Mouse (Mus musculus): Measurements from ENCODE around the gene Rhobtb3. TPM values are rescaled to one million over a fixed set of nuclear protein-coding genes. Genes with fewer than 3 reads are reported as not detected.

Rhobtb3 gene
- polyA plus RNA-seq, 1 experiment from 2014 or later: 45.9 TPM

DNA sequence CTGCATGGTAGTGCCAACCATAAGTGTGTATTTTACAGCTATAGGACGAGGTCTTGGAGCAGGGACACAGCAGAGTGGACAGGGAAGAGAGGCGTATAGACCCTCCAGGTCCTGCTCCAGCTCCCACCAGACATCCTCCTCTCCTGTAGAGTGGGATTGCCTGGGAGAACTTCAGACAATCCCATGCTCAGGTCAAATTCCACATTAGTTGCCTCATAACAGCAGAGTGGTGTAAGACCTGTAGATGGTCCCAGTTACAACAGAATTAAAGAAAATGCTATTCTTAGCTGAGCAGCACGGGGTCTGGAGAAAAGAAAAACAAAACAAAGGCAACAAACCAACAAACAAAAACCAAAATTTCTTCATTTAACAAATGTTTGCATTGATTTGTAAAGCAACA lies 101.8 kb downstream of the Rhobtb3 start:
- Histone ChIP-seq H3K4me2 (replicated peaks) (peak overlapping the region; percentile 67; the same call in 1 of the 2 replicates), H3K9me3 (no peaks in the 10 kb centered on the region), H3K36me3 (no peaks in the 10 kb centered on the region), H3K4me3 (no peak overlapping the region), H3K27ac (no peak overlapping the region), H3K4me1 (peaks cover 14% of the 10 kb centered on the region), H3K27me3 (replicated peaks) (no peaks in the 10 kb centered on the region), H3K9ac (no peak overlapping the region)
- WGBS: 84% methylated on average over 3 of the region's 3 CpGs
- no peak for ATAC-seq (ENCODE audit: low FRiP score, low read depth)

DNA sequence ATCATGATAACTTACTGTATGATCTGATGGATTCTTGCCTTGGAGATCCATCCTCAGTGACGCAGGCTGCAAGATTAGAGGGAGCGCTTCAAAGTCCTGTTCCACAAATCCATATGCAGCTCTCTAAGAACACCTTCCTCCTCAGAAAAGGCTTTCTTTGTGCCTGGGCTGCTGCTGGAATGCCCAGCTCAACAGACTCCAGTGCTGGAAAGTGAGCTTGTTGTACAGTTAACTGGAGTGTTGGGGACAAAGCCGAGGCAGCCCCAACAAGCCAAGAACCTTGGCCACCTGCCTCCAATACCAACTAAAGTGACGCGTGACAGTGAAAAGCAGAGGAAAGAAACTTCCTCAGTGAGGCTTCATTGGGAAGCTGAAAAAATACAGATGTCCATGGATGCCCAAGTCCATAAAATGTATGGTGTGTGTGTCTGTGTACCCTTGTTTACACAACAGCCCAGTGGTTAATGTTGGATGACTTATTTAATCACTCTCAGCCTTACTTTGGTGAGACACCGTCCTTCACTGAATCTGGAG lies 102.9 kb downstream of the Rhobtb3 start:
- H3K9me3 ChIP-seq: no peaks in the 10 kb centered on the region
- no peak overlapping the region; the same call in 1 of the 2 replicates for H3K9ac ChIP-seq
- H3K36me3 ChIP-seq: no peaks in the 10 kb centered on the region
- peaks cover 14% of the 10 kb centered on the region for H3K4me1 ChIP-seq
- 67% methylated on average over 6 of the region's 6 CpGs for WGBS
- peak overlapping the region; percentile 67 for H3K4me2 ChIP-seq (replicated peaks)
- no peaks in the 10 kb centered on the region for H3K27me3 ChIP-seq (replicated peaks)
- H3K4me3 ChIP-seq: peak overlapping the region; percentile 47
- H3K27ac ChIP-seq: no peak overlapping the region
- no peak for ATAC-seq (ENCODE audit: low FRiP score, low read depth)

DNA sequence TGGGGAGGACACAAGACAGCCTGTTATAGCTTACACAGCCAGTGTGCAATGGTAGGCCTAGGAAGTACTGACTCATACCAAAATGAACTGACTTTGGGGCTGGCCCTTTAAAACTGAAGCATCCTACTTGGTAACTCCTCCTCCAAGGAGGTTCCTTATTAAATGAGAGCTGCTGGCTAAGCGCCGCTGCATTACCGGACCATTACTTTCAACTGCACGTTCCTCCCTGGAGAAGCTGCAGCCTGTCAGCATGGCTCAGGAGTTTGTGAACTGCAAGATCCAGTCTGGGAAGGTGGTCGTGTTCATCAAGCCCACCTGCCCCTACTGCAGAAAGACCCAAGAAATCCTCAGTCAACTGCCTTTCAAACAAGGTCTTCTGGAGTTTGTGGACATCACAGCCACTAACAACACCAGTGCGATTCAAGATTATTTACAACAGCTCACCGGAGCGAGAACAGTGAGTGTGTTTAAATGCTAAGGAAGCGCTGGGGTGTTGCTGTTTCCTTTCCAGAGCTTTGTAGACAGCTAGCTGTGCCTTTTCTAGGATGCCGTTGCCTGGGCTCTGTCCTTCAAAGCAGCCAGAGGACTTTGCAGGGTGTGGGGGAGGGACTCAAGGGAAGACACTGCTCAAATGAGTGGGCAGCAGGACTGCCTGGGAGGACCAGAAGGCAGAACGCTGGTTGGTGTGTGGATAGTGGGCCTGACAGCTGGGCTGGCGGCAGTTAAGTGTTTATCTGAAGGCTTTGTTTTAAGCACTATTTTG lies 103.8 kb downstream of the Rhobtb3 start, which contains the start of gene Glrx:
TSS of gene Glrx (plus strand) at position 150 of the 763 bp plus-strand sequence.
- H3K9me3 ChIP-seq: no peaks in the 10 kb centered on the region
- H3K9ac ChIP-seq: peak within 1 kb of the TSS; percentile 48
- peak within 1 kb of the TSS; percentile 47 for H3K4me3 ChIP-seq
- peak; percentile 86 for ATAC-seq (ENCODE audit: low FRiP score, low read depth)
- H3K4me2 ChIP-seq (replicated peaks): peak within 1 kb of the TSS; percentile 67
- WGBS: 1% methylated on average over 12 of the region's 12 CpGs
- H3K27ac ChIP-seq: no peak within 1 kb of the TSS; the same call in 1 of the 2 replicates
- H3K27me3 ChIP-seq (replicated peaks): no peaks in the 10 kb centered on the region
- H3K4me1 ChIP-seq: peaks cover 14% of the 10 kb centered on the region
- H3K36me3 ChIP-seq: no peaks in the 10 kb centered on the region

DNA sequence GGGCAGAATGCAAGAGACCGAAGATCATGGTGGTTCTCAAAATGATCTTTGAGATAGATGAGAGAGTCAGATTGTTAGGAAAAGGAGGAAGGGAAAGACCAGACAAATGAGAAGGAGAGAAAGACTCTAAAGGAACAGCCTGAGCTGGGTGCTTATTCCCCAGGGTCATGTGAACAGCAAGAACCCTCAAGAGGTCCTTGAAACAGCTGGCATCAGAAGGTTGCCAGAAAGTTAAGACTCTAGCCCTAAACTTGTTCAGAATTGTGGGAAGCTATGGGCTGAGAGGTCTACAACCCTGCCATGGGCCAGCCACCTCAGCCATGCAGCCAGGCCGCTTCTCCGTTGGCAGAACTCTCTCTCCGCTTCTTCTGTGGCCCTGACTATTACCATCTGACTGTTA lies 105.2 kb downstream of the Rhobtb3 start:
- no peak overlapping the region for H3K4me3 ChIP-seq
- H3K27ac ChIP-seq: no peak overlapping the region
- no peaks in the 10 kb centered on the region for H3K36me3 ChIP-seq
- no peaks in the 10 kb centered on the region for H3K27me3 ChIP-seq (replicated peaks)
- H3K4me1 ChIP-seq: peaks cover 14% of the 10 kb centered on the region
- H3K9ac ChIP-seq: no peak overlapping the region
- no peak overlapping the region for H3K4me2 ChIP-seq (replicated peaks)
- H3K9me3 ChIP-seq: no peaks in the 10 kb centered on the region
- ATAC-seq (ENCODE audit: low FRiP score, low read depth): no peak
- WGBS: 87% methylated on average over 4 of the region's 4 CpGs

DNA sequence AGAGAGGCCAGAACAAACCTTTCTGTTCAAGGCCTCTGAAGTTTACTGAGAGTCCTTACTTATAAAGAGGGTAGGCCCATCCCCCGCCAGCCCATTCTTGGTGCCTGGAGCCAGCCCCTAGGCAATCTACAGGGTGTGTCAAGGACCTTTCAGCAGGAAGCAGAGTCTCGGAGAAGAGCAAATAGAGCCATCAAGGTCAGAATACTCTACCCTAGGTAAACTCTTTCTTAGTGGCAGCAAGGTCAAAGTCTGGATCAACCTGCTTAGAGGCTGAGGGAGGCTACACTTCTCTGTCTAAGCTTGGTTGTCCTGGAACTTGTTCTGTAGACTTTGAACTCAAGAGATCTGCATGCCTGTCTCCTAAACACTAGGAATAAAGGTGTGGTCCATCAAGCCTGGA lies 108.3 kb downstream of the Rhobtb3 start:
- no peaks in the 10 kb centered on the region for H3K9me3 ChIP-seq
- H3K4me3 ChIP-seq: no peak overlapping the region
- H3K4me1 ChIP-seq: peaks cover 4% of the 10 kb centered on the region; the same call in 1 of the 2 replicates
- H3K36me3 ChIP-seq: no peaks in the 10 kb centered on the region
- H3K27me3 ChIP-seq (replicated peaks): no peaks in the 10 kb centered on the region
- no peak overlapping the region for H3K9ac ChIP-seq
- no peak overlapping the region for H3K27ac ChIP-seq
- no peak overlapping the region for H3K4me2 ChIP-seq (replicated peaks)
- ATAC-seq (ENCODE audit: low FRiP score, low read depth): no peak
- 72% methylated on average over 2 of the region's 2 CpGs for WGBS

DNA sequence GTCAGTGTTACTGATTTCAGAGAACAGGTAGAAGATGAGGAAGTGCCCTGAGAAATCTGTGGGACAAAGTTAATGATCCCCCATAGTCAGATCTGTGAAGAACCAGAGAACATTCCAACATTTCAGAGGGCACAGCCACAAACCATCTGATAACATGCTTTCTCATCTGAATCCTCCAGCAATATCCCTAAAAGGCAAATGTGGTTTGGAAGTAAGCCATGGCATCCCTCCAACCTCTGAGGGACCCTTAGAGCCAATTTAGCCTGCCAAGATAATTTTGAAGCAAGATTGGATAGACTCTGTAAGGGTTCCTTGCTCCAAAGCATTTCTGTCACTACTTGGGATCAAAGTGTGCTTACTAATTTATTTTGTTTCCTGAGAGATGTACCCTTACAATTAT lies 110.2 kb downstream of the Rhobtb3 start:
- Histone ChIP-seq H3K36me3 (no peaks in the 10 kb centered on the region), H3K4me1 (no peaks in the 10 kb centered on the region), H3K27me3 (replicated peaks) (no peaks in the 10 kb centered on the region), H3K27ac (no peak overlapping the region), H3K4me2 (replicated peaks) (no peak overlapping the region), H3K9me3 (no peaks in the 10 kb centered on the region), H3K4me3 (no peak overlapping the region), H3K9ac (no peak overlapping the region)
- ATAC-seq (ENCODE audit: low FRiP score, low read depth): no peak

DNA sequence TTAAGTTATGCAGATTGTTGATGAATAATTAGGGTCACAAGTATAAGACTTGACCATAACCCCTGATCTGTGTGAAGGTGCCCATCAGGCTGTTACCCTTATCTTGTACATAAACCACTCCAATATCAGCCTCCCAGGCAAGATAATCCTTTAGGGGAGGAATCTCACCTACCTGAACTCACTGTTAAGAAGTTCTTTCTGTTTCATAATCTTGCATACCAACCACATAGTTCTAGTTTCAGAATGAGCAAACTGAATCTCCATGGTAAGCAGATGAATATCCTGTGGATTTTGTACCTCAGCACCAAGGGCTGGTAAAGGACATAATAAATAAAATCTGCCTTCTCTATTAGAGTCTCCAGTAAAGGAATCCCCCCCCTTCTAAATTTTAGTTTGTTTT lies 111.0 kb downstream of the Rhobtb3 start:
- no peaks in the 10 kb centered on the region for H3K36me3 ChIP-seq
- no peaks in the 10 kb centered on the region for H3K4me1 ChIP-seq
- H3K4me3 ChIP-seq: no peak overlapping the region
- H3K27me3 ChIP-seq (replicated peaks): no peaks in the 10 kb centered on the region
- H3K4me2 ChIP-seq (replicated peaks): no peak overlapping the region
- no peak for ATAC-seq (ENCODE audit: low FRiP score, low read depth)
- no peaks in the 10 kb centered on the region for H3K9me3 ChIP-seq
- no peak overlapping the region for H3K27ac ChIP-seq
- no peak overlapping the region for H3K9ac ChIP-seq

DNA sequence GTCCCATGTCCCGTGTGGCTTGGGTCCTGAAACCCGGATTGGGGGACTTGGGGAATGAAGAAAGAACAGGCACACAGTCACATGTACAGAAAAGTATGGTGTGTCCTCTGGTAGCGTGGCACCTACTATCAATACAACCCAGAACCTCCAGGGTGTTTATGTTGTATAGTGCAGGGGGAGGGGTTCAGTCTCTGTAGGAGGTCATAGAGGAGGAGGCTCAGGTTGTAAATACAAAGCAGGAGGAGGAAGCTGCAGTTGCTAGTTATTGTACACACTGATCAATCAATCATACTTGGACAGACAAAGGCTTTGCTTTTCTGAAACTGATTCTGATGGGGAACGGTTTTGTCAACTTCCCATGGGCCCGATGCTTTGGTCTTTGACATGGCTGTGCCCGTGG lies 112.0 kb downstream of the Rhobtb3 start:
- H3K27ac ChIP-seq: no peak overlapping the region

DNA sequence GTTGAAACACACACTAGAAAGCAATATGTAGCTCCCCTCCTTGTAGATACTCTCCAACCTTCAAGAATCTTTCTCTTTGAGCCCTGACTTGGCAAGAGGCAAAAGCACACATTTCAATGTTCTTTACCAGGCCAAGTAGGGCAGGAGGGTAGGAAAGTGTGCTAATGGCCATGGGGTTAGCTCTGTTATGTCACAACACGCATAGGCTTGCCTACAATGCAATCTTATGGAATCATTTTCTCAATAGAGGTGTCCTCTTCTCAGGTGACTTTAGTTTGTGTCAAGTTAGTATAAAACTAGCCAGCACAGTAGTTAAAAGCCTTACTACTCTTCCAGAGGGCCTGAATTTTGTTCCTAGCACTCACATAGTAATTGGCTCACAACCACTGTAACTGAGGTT lies 113.0 kb downstream of the Rhobtb3 start:
- no peaks in the 10 kb centered on the region for H3K36me3 ChIP-seq
- H3K4me1 ChIP-seq: no peaks in the 10 kb centered on the region
- no peak overlapping the region for H3K4me2 ChIP-seq (replicated peaks)
- no peak overlapping the region for H3K27ac ChIP-seq
- 89% methylated on average over 1 of the region's 1 CpGs for WGBS
- H3K4me3 ChIP-seq: no peak overlapping the region
- no peak for ATAC-seq (ENCODE audit: low FRiP score, low read depth)
- H3K9me3 ChIP-seq: no peaks in the 10 kb centered on the region
- H3K9ac ChIP-seq: no peak overlapping the region
- no peaks in the 10 kb centered on the region for H3K27me3 ChIP-seq (replicated peaks)

More for the DNA sequence above, 112.0 kb downstream of the Rhobtb3 start:
- H3K9ac ChIP-seq: no peak overlapping the region
- H3K4me3 ChIP-seq: no peak overlapping the region
- H3K4me2 ChIP-seq (replicated peaks): no peak overlapping the region
- no peaks in the 10 kb centered on the region for H3K27me3 ChIP-seq (replicated peaks)
- no peaks in the 10 kb centered on the region for H3K4me1 ChIP-seq
- no peak for ATAC-seq (ENCODE audit: low FRiP score, low read depth)
- no peaks in the 10 kb centered on the region for H3K36me3 ChIP-seq
- no peaks in the 10 kb centered on the region for H3K9me3 ChIP-seq
- WGBS: 75% methylated on average over 6 of the region's 6 CpGs

DNA sequence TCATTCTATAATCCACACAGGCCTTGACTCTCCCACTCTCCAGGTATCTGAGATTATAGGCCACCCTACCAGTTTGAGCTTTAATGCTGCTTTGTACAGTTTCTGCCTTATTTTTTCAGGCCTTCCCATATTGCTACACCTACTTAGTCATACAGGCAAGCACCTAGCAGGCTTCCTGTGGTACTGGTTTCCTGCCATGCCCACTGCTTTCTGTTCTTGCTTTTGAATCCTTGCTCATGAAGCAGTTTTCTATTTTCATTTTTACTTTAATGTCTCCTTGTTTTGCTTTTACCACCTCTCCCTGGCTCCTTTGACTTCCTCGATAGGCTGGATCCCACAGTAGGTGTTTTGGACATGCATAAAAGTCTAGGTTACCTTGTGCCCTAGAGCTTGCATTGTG lies 118.3 kb downstream of the Rhobtb3 start:
- H3K4me3 ChIP-seq: no peak overlapping the region
- no peaks in the 10 kb centered on the region for H3K27me3 ChIP-seq (replicated peaks)
- H3K36me3 ChIP-seq: no peaks in the 10 kb centered on the region
- H3K27ac ChIP-seq: no peak overlapping the region
- no peak for ATAC-seq (ENCODE audit: low FRiP score, low read depth)
- no peak overlapping the region for H3K9ac ChIP-seq
- H3K9me3 ChIP-seq: no peaks in the 10 kb centered on the region
- H3K4me2 ChIP-seq (replicated peaks): no peak overlapping the region
- no peaks in the 10 kb centered on the region for H3K4me1 ChIP-seq
- WGBS: 88% methylated on average over 1 of the region's 1 CpGs

DNA sequence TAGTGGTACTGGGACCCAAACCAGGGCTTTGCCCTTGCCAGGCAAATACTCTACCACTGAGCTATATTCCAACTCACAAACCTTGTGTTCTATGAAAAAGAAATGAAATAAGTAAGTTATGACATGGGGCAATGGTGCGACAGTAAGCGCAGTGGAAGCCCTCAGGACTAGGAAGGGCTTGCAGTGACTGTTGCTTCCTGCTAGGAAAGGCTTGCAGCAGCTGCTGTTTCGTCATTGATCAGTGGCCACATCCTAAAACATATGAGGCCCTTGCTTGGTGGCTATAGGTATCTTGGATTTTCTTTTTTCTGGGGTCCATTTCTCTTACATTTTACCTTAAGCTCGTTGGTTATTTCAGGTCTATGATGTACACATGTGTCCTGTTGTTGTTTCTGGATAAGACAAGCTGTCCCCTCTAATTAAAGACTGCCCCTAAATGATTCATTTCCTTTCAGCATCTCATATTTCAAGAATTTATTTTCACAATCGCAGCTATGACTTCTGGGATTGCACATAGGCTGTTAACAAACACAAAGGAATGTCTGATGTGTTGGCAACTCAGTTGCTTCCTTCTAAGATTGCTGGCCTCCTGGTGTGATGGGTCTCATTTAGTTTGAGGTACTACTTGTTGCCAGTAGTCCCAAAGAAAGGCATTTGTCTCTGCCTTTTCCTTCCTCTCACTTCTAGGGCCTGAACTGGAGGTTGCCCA lies 119.0 kb downstream of the Rhobtb3 start:
- H3K9me3 ChIP-seq: no peaks in the 10 kb centered on the region
- ATAC-seq (ENCODE audit: low FRiP score, low read depth): no peak
- H3K4me1 ChIP-seq: no peaks in the 10 kb centered on the region
- WGBS: 81% methylated on average over 5 of the region's 5 CpGs
- no peak overlapping the region for H3K27ac ChIP-seq
- no peak overlapping the region for H3K4me2 ChIP-seq (replicated peaks)
- H3K27me3 ChIP-seq (replicated peaks): no peaks in the 10 kb centered on the region
- no peak overlapping the region for H3K9ac ChIP-seq
- no peak overlapping the region for H3K4me3 ChIP-seq
- no peaks in the 10 kb centered on the region for H3K36me3 ChIP-seq

DNA sequence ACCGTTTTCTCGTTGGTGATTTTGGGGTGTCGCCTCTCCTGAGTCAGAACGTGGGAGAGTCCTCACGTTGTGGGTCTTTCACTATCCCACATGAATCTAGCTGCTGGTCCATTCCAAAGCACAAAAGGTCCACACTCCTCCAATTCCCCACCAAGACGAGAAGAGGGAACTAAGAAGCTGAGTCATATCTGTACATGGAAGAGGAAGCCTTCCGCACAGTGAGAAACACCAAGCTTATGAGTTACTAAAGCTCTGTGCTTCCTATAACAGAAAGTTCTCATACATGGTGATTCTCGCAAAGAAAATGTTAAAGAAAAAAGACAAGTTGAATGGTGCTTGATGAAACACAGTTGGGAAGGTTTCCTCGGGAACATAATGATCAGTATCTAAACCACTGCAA lies 120.5 kb downstream of the Rhobtb3 start:
- no peak for ATAC-seq (ENCODE audit: low FRiP score, low read depth)
- Histone ChIP-seq H3K4me3 (no peak overlapping the region), H3K27ac (no peak overlapping the region), H3K4me1 (no peaks in the 10 kb centered on the region), H3K9me3 (no peaks in the 10 kb centered on the region), H3K27me3 (replicated peaks) (no peaks in the 10 kb centered on the region), H3K4me2 (replicated peaks) (no peak overlapping the region), H3K9ac (no peak overlapping the region), H3K36me3 (no peaks in the 10 kb centered on the region)
- WGBS: 91% methylated on average over 9 of the region's 9 CpGs
